Mouse (Mus musculus) G1E (cell line): ENCODE data around the gene Cd151.

Experiments
- CTCF ChIP-seq: IDR thresholded peaks from 2 replicates; pipeline ENCODE4 v1.5.1; 2012; ENCODE audit warnings: low read depth, low read length, inconsistent platforms, mixed read lengths
- GATA1 ChIP-seq: IDR thresholded peaks from 2 replicates; pipeline ENCODE4 v1.6.1; 2012; ENCODE audit warnings: borderline replicate concordance, low read length, inconsistent platforms, mixed read lengths
- GATA2 ChIP-seq: IDR thresholded peaks from 2 replicates; pipeline ENCODE4 v1.6.1; 2012; ENCODE audit warnings: low read depth, low read length, inconsistent platforms, borderline replicate concordance
- POLR2AphosphoS5 ChIP-seq: IDR thresholded peaks from 2 replicates; pipeline ENCODE4 v1.6.1; 2012; ENCODE audit warnings: low read depth, low read length, inconsistent platforms; ENCODE audit not compliant: insufficient replicate concordance
- TAL1 ChIP-seq: conservative IDR thresholded peaks from 2 replicates; pipeline ENCODE4 v1.6.1; 2012; ENCODE audit warnings: low read depth, low read length, inconsistent platforms, mixed read lengths

DNA sequence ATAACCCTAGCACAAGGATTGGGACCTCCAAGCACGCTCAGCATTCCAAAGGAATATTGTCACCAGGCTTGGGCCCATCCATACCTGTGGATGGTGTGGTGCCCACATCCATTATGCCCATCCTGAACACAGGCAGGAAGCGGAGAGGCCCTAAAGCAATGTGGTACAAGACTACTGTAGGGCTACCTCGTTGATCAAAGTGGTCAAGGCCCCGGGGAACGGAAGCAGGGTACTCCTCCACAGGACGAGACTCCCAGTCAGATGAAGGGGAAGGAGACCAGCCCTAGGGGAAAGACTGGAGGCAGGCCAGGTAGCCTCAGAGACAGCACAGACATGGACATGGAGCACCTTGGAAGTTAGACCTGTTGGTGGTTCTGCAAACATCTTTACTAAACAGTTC is 5.6 kb downstream of the Cd151 start:
- TF ChIP-seq CTCF, result no peak
- no peak for TF ChIP-seq TAL1
- no peak for TF ChIP-seq GATA1
- no peak for TF ChIP-seq POLR2AphosphoS5
- no peak for TF ChIP-seq GATA2
